26 mouse cellular contexts compared by ENCODE assay signal in the genomic region with DNA sequence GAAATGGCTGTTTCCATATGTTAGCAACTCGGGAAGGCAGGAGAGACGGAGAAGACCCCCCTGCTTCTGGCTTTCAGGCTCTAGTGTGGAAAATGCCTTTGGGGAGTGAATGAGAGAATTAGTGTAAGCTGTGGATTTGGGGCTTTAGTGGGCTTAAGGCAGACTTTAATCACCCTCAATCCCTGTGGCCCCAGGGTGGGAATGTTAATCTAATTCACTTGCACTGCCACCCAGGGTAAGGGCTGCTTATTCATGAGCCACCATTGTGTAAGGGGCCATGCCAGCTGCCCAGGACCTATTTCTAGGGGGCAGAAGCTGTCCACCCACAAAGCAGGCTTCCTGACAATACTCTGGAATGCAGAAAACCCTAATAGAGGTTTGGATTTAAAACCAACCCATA. TPM values are rescaled to one million over a fixed set of nuclear protein-coding genes. Genes with fewer than 3 reads are reported as not detected.
"Had no signal": no experiment of that assay in that cellular context is flagged by ENCODE, and none has a peak within 500 bp of the region (broad histone marks: within the 10 kb centered on the region; RNA-seq: fewer than 3 reads in every experiment).

No protein-coding gene starts in this region.

- H3K9me3 ChIP-seq: limb, embryonic 10.5 days; limb, embryonic 13.5 days; liver, embryonic 12.5 days; liver, embryonic 15.5 days; lung, embryonic 15.5 days; megakaryocyte, embryonic 14.5 days; neural tube, embryonic 13.5 days; stomach, embryonic 15.5 days had no signal

- H3K4me3 ChIP-seq: layer of hippocampus, adult 2 months; limb, embryonic 10.5 days; limb, embryonic 13.5 days; liver, embryonic 12.5 days; liver, embryonic 15.5 days; lung, embryonic 15.5 days; megakaryocyte, embryonic 14.5 days; myocyte; neural tube, embryonic 13.5 days; stomach, embryonic 15.5 days had no signal

- H3K36me3 ChIP-seq: limb, embryonic 10.5 days; limb, embryonic 13.5 days; liver, embryonic 12.5 days; liver, embryonic 15.5 days; lung, embryonic 15.5 days; neural tube, embryonic 13.5 days; stomach, embryonic 15.5 days had no signal

- H3K27ac ChIP-seq: kidney, postnatal 0 days; layer of hippocampus, adult 2 months; limb, embryonic 10.5 days; limb, embryonic 13.5 days; liver, embryonic 12.5 days; liver, embryonic 15.5 days; lung, embryonic 15.5 days; neural tube, embryonic 13.5 days; stomach, embryonic 15.5 days had no signal

- H3K4me2 ChIP-seq: limb, embryonic 13.5 days; liver, embryonic 12.5 days; liver, embryonic 15.5 days; lung, embryonic 15.5 days; neural tube, embryonic 13.5 days; stomach, embryonic 15.5 days had no signal

- ATAC-seq: intestine, postnatal 0 days; liver, embryonic 12.5 days had no signal

- DNase-seq: kidney, adult 2 months; kidney, postnatal 25 days; layer of hippocampus, adult 9-11 months; liver; lung, adult 18-20 months; lung, postnatal 10 days; lung, postnatal 36 days; right cerebral cortex, postnatal 25 days; spleen, adult 18-20 months; thymus, postnatal 25 days had no signal

- H3K9ac ChIP-seq: limb, embryonic 13.5 days; liver, embryonic 12.5 days; liver, embryonic 15.5 days; lung, embryonic 15.5 days; neural tube, embryonic 13.5 days; stomach, embryonic 15.5 days had no signal

RNA-seq across cellular contexts. Expression of a gene that starts 8.5 kb away (rescaled TPM):
- polyA plus RNA-seq: intestine, postnatal 0 days; kidney, adult 2 months; kidney, embryonic 14.5 days; kidney, postnatal 0 days; large intestine, adult 2 months; limb, embryonic 10.5 days; limb, embryonic 13.5 days; liver, embryonic 12.5 days; liver, embryonic 15.5 days; lung, embryonic 15.5 days; myocyte; stomach, embryonic 15.5 days; thymus, postnatal 0 days; urinary bladder, adult 2 months had no signal
